Mouse (Mus musculus): Measurements from ENCODE around the gene Rnf144a. TPM values are rescaled to one million over a fixed set of nuclear protein-coding genes. Genes with fewer than 3 reads are reported as not detected.

Gene Rnf144a
- polyA plus RNA-seq, 1 experiment from 2014 or later = 21.6 TPM

GRCm38 (mm10) chr12:26289200-26289599 is 125.9 kb downstream of the Rnf144a start:
- H3K4me1 ChIP-seq (ENCODE audit: control insufficient read depth, insufficient read depth, low read depth, low read length) = no peaks in the 10 kb centered on the region
- 85% methylated on average over 2 of the region's 2 CpGs for WGBS
- no peak overlapping the region for H3K4me2 ChIP-seq (ENCODE audit: low read length)
- H3K27ac ChIP-seq (ENCODE audit: low read depth, low read length) = no peak overlapping the region
- ATAC-seq = no peak
- H3K4me3 ChIP-seq (ENCODE audit: low read length) = no peak overlapping the region
- no peaks in the 10 kb centered on the region for H3K36me3 ChIP-seq (ENCODE audit: control insufficient read depth, insufficient read depth, low read length)
- H3K9me3 ChIP-seq (ENCODE audit: control insufficient read depth, low read length) = no peaks in the 10 kb centered on the region
- no peak overlapping the region for H3K9ac ChIP-seq (ENCODE audit: low read depth, low read length)
- H3K27me3 ChIP-seq (replicated peaks; ENCODE audit: control insufficient read depth, insufficient read depth, low read length) = no peaks in the 10 kb centered on the region

- no peaks in the 10 kb centered on the region for H3K4me1 ChIP-seq (ENCODE audit: control insufficient read depth, insufficient read depth, low read depth, low read length)
- no peaks in the 10 kb centered on the region for H3K27me3 ChIP-seq (replicated peaks; ENCODE audit: control insufficient read depth, insufficient read depth, low read length)
- H3K9ac ChIP-seq (ENCODE audit: low read depth, low read length) = no peak overlapping the region
- H3K27ac ChIP-seq (ENCODE audit: low read depth, low read length) = no peak overlapping the region
- no peaks in the 10 kb centered on the region for H3K9me3 ChIP-seq (ENCODE audit: control insufficient read depth, low read length)
- H3K4me3 ChIP-seq (ENCODE audit: low read length) = no peak overlapping the region
- H3K4me2 ChIP-seq (ENCODE audit: low read length) = no peak overlapping the region
- ATAC-seq = no peak
- H3K36me3 ChIP-seq (ENCODE audit: control insufficient read depth, insufficient read depth, low read length) = no peaks in the 10 kb centered on the region
- 84% methylated on average over 1 of the region's 1 CpGs for WGBS
These were observed 126.7 kb downstream of the Rnf144a start for GRCm38 (mm10) chr12:26288347-26288746.

- peak overlapping the region; percentile 19; the same call in 1 of the 2 replicates for H3K27ac ChIP-seq (ENCODE audit: low read depth, low read length)
- no peaks in the 10 kb centered on the region for H3K36me3 ChIP-seq (ENCODE audit: control insufficient read depth, insufficient read depth, low read length)
- H3K9ac ChIP-seq (ENCODE audit: low read depth, low read length) = no peak overlapping the region
- H3K9me3 ChIP-seq (ENCODE audit: control insufficient read depth, low read length) = no peaks in the 10 kb centered on the region
- 58% methylated on average over 8 of the region's 8 CpGs for WGBS
- H3K4me1 ChIP-seq (ENCODE audit: control insufficient read depth, insufficient read depth, low read depth, low read length) = no peaks in the 10 kb centered on the region
- no peak overlapping the region for H3K4me3 ChIP-seq (ENCODE audit: low read length)
- H3K4me2 ChIP-seq (ENCODE audit: low read length) = no peak overlapping the region
- peak; percentile 50; the same call in 1 of the 2 replicates for ATAC-seq
- H3K27me3 ChIP-seq (replicated peaks; ENCODE audit: control insufficient read depth, insufficient read depth, low read length) = no peaks in the 10 kb centered on the region
These were observed 129.1 kb downstream of the Rnf144a start for GRCm38 (mm10) chr12:26285939-26286338.

- no peak for ATAC-seq
- H3K9me3 ChIP-seq (ENCODE audit: control insufficient read depth, low read length) = no peaks in the 10 kb centered on the region
- H3K4me2 ChIP-seq (ENCODE audit: low read length) = no peak overlapping the region
- no peaks in the 10 kb centered on the region for H3K27me3 ChIP-seq (replicated peaks; ENCODE audit: control insufficient read depth, insufficient read depth, low read length)
- H3K4me1 ChIP-seq (ENCODE audit: control insufficient read depth, insufficient read depth, low read depth, low read length) = no peaks in the 10 kb centered on the region
- no peaks in the 10 kb centered on the region for H3K36me3 ChIP-seq (ENCODE audit: control insufficient read depth, insufficient read depth, low read length)
- H3K4me3 ChIP-seq (ENCODE audit: low read length) = no peak overlapping the region
- H3K27ac ChIP-seq (ENCODE audit: low read depth, low read length) = peak overlapping the region; percentile 19; the same call in 1 of the 2 replicates
- 77% methylated on average over 3 of the region's 3 CpGs for WGBS
- no peak overlapping the region for H3K9ac ChIP-seq (ENCODE audit: low read depth, low read length)
These were observed 129.6 kb downstream of the Rnf144a start for GRCm38 (mm10) chr12:26285460-26285859.

- Histone ChIP-seq H3K36me3 (ENCODE audit: control insufficient read depth, insufficient read depth, low read length) (no peaks in the 10 kb centered on the region), H3K4me3 (ENCODE audit: low read length) (no peak overlapping the region), H3K4me1 (ENCODE audit: control insufficient read depth, insufficient read depth, low read depth, low read length) (peaks cover 5% of the 10 kb centered on the region; the same call in 1 of the 2 replicates), H3K9me3 (ENCODE audit: control insufficient read depth, low read length) (no peaks in the 10 kb centered on the region), H3K4me2 (ENCODE audit: low read length) (no peak overlapping the region), H3K27me3 (replicated peaks; ENCODE audit: control insufficient read depth, insufficient read depth, low read length) (no peaks in the 10 kb centered on the region), H3K27ac (ENCODE audit: low read depth, low read length) (no peak overlapping the region), H3K9ac (ENCODE audit: low read depth, low read length) (no peak overlapping the region)
- ATAC-seq = no peak
- 63% methylated on average over 3 of the region's 3 CpGs for WGBS
These were observed 134.2 kb downstream of the Rnf144a start for GRCm38 (mm10) chr12:26280719-26281480.

GRCm38 (mm10) chr12:26277002-26277669 is 137.9 kb downstream of the Rnf144a start:
- no peaks in the 10 kb centered on the region for H3K36me3 ChIP-seq (ENCODE audit: control insufficient read depth, insufficient read depth, low read length)
- H3K9ac ChIP-seq (ENCODE audit: low read depth, low read length) = no peak overlapping the region
- H3K4me1 ChIP-seq (ENCODE audit: control insufficient read depth, insufficient read depth, low read depth, low read length) = peaks cover 5% of the 10 kb centered on the region; the same call in 1 of the 2 replicates
- 20% methylated on average over 7 of the region's 7 CpGs for WGBS
- no peaks in the 10 kb centered on the region for H3K9me3 ChIP-seq (ENCODE audit: control insufficient read depth, low read length)
- H3K4me2 ChIP-seq (ENCODE audit: low read length) = no peak overlapping the region
- ATAC-seq = peak; percentile 82
- H3K4me3 ChIP-seq (ENCODE audit: low read length) = no peak overlapping the region
- no peaks in the 10 kb centered on the region for H3K27me3 ChIP-seq (replicated peaks; ENCODE audit: control insufficient read depth, insufficient read depth, low read length)
- no peak overlapping the region for H3K27ac ChIP-seq (ENCODE audit: low read depth, low read length)

DNA sequence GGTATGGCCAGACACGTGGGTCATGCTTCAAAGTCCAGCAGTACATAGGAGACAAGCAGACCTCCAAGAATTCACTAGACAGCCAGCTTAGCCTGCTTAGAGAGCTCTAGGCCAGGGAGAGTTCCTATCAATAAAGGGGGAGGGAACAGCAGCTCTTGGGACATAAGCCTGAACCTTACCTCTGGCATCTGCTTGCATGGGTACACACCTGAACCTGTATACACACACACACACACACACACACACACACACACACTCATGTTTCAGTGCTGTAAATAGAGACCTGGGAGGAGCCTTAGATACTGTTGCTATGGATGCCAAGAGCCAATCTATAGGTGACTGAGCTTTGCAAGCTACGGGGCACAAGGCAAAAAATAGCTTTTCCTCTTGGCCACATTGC is 138.5 kb downstream of the Rnf144a start:
- Histone ChIP-seq H3K4me2 (ENCODE audit: low read length) (no peak overlapping the region), H3K36me3 (ENCODE audit: control insufficient read depth, insufficient read depth, low read length) (no peaks in the 10 kb centered on the region), H3K9me3 (ENCODE audit: control insufficient read depth, low read length) (no peaks in the 10 kb centered on the region), H3K4me1 (ENCODE audit: control insufficient read depth, insufficient read depth, low read depth, low read length) (peaks cover 5% of the 10 kb centered on the region; the same call in 1 of the 2 replicates), H3K4me3 (ENCODE audit: low read length) (no peak overlapping the region), H3K9ac (ENCODE audit: low read depth, low read length) (no peak overlapping the region), H3K27ac (ENCODE audit: low read depth, low read length) (no peak overlapping the region), H3K27me3 (replicated peaks; ENCODE audit: control insufficient read depth, insufficient read depth, low read length) (no peaks in the 10 kb centered on the region)
- ATAC-seq = peak; percentile 28
- 55% methylated on average over 2 of the region's 2 CpGs for WGBS

Small RNAs within 50 kb of the gene (microRNA-seq; reads per million reads assigned to microRNA genes)
- 3.5 reads per million, percentile 10 among the genes with 10 or more reads in this experiment for gene Mir6538

Other genes with a start within 250 kb of the Rnf144a start
- gene Rsad2, start 41.2 kb upstream of the Rnf144a start, polyA plus RNA-seq (2015; fragmentation: Nextera tagmentation; extraction: Ambion mirVana) = 0.34 and 0.88 TPM in 2 replicates
- 23.6 and 23.9 TPM in 2 replicates for gene Cmpk2, start 54.0 kb upstream of the Rnf144a start, polyA plus RNA-seq (2015; fragmentation: Nextera tagmentation; extraction: Ambion mirVana)

All from hindbrain, embryonic 16.5 days (tissue).